Mouse (Mus musculus) lung, adult 2 months (tissue): ENCODE data around the gene Tmpo.

ENCODE experiments used
- CTCF ChIP-seq: fragments of 200-500 bp; IDR thresholded peaks from 2 replicates; pipeline ENCODE4 v1.5.1; 2011; ENCODE audit warnings: mild to moderate bottlenecking, low read length, control low read depth; ENCODE audit not compliant: insufficient read depth
- POLR2A ChIP-seq: fragments of 200-500 bp; IDR thresholded peaks from 2 replicates; pipeline ENCODE4 v1.6.1; 2011; ENCODE audit warnings: low read depth, mild to moderate bottlenecking, control low read depth, low read length, borderline replicate concordance; ENCODE audit errors: extremely low read depth

GRCm38 (mm10) chr10:91167352-91167751 lies 13.8 kb downstream of the Tmpo start:
- TF ChIP-seq POLR2A, result no peak
- TF ChIP-seq CTCF, result no peak
